Mouse (Mus musculus): ENCODE results near the gene Limk2.

Limk2 gene

GRCm38 (mm10) chr11:3370162-3370561, 38.8 kb downstream of the Limk2 start:
- DNase-seq = no peak

DNA sequence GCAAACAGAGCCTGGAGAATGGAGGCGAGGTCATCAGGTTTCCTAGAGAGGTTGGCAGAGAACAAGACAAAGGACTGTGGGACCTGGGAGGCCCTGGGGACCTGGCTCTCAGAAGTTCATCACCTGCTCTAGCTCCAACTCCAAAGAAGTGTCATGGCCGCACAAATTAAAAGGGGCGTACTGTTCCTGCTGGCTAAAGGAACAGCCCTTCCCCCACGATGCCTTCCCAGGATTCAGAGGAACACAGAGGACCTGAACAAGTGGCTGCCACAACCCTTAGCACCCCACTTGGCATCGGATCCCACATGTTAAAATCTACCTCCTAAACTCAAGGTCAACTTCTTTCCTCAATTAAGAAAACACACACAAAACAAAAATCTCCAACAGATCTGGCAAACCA, 39.5 kb downstream of the Limk2 start:
- DNase-seq = no peak

GRCm38 (mm10) chr11:3368983-3369382, 40.0 kb downstream of the Limk2 start:
- DNase-seq = no peak

DNA sequence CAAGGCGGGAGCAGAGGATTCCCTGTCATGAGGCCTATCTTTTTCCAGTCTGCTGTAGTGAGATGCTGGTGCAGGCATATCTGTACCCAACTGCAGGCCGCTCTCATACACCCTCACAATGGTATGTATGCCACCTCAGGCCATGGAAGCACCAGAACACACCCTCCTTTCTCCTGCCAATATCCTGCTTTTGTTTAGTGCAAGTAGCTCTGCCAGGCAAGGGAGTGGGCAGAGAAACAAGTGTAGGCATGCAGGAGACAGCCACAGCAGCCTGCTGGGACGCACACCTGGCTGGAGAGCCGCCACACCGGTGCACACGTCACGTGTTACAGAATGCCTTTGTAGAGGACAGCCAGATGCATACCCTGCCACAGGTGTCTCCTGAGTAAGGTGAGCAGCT, 42.6 kb downstream of the Limk2 start:
- no peak for DNase-seq

- DNase-seq = no peak
Measured at GRCm38 (mm10) chr11:3362854-3363253, 46.1 kb downstream of the Limk2 start.

- no peak for DNase-seq
Measured at GRCm38 (mm10) chr11:3352990-3353585, 55.9 kb downstream of the Limk2 start.

DNA sequence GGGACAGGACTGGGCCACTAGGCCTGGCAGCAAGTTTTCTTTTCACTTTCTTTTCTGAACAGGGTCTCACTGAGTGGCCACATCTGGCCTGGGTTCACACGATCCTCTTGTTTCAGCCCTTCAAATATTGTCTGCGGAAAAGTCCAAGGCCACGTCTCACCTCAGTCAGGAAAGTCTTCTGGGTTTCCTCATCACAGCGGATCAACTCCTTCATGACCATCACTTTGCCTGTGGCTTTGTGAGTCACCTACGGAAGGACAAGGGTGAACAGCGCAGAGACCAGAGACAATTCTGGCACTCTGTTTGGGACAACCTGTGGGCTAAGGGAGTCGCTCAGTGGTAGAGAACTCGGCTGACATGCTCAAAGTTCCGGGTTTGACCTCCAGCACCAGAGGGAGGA, 56.9 kb downstream of the Limk2 start:
- DNase-seq = no peak

DNA sequence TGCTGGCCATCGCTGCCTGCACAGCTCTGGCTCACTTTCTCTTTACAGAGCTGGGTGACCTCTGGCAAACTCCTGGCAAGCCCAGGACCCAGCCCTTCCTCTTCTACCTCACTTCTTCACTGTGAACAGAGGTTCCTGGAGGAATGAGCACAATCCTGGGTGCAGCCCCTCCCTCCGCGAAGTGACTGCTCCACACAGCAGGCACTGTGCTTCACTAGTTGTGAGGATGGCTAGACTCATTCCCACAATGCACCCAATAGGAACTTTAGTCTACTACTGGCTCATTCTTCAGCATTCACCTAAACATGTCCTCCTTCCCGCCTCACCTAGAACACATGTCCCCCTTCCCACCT, 59.7 kb downstream of the Limk2 start:
- no peak for DNase-seq

DNA sequence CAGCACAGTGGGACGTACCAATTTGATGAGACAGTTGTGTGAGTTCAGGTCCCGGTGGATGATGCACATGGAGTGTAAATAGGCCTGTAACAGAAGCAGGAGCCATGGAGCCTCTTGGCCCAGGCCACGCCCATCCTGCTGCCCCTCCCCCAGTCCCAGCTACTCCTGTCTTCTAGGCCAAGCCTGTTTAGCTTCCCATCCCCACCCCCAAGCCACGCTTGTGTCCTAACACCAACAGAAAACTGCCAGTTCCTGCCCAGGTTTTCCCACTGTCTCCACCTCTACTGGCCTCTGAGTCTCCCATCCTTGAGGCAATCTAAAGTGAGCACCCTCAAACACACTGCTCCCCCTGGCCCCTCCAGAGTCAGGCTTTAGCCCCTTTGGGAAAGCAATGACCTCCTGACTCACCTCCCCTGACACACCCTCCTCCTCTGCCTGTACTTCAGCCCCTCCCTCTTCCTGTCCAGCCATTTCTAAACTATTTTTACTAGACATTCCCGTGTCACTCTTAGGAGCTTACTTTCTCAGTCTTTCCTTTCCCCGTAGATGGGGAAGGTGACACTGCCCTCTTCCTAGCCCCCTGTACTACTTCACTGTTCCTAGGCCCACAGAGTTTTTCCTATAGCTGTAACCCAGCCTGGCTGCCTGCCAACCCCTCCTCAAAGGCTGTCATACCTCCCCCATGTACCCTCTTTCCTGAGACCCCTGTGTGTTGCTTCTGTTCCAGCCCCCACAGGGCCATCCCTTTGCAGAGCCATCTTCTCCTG, 60.2 kb downstream of the Limk2 start:
- DNase-seq = no peak

- DNase-seq = no peak
Measured at GRCm38 (mm10) chr11:3347835-3348195, 61.2 kb downstream of the Limk2 start.

DNA sequence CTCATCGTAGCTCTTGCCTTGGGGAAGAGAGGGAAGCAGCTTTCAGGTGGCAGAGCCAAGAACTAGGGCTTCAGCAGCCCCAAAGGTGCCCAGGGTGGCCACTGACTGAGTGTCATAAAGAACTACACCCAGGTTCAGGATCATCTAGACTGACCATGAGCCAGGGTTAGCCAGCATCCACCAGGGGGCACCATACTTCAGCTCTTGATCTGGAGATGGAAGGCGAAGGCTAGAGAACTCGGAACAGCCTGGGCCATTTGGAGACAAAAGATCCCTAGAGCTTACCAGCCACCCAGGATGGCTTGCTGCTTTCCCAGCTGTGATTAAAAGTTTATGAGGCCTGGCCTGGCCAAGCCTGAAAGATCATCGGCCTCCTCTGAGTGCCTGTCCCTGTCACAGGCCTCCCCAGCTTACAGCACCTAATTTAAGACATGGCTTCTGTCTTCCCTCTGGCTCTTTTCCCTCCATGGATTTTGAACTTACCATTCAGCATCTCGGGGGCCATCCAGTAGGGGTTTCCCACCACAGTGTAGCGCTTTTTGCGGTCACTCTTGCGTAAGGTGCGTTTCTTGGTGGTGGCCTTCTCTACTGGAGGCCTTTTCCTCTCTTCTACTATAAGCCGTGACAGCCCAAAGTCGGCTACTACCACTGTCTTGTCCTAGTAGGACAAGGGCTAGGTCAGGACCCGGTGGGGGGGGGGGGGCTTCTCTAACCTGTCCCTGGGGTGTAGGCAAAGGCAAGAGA, 61.7 kb downstream of the Limk2 start:
- peak; percentile 82 for DNase-seq

GRCm38 (mm10) chr11:3346351-3346750, 62.6 kb downstream of the Limk2 start:
- no peak for DNase-seq

DNA sequence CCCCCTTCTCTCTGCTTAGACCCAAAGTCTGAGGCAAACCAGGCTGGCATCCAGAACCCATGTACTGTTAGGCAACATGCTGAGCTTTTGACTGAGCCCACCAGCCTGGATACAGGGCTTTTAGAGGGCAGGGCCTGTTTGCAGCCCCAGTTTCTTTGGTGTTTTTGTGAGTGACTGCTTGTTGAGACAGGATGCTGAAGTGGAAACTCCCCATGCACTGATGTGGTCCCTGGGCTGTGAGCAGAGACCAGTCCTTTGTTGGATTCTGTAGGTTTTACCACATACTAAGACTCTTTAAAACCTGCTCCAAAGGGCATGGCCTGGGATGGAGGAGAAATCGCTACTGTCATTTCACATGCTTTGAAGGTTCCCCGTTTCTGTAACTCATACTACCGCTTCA, 64.1 kb downstream of the Limk2 start:
- no peak for DNase-seq

- DNase-seq = no peak
Measured at GRCm38 (mm10) chr11:3341476-3341875, 67.5 kb downstream of the Limk2 start.

- no peak for DNase-seq
Measured at GRCm38 (mm10) chr11:3337961-3338360, 71.0 kb downstream of the Limk2 start.

- DNase-seq = peak; percentile 84
Measured at GRCm38 (mm10) chr11:3337173-3337955, 71.6 kb downstream of the Limk2 start.

DNA sequence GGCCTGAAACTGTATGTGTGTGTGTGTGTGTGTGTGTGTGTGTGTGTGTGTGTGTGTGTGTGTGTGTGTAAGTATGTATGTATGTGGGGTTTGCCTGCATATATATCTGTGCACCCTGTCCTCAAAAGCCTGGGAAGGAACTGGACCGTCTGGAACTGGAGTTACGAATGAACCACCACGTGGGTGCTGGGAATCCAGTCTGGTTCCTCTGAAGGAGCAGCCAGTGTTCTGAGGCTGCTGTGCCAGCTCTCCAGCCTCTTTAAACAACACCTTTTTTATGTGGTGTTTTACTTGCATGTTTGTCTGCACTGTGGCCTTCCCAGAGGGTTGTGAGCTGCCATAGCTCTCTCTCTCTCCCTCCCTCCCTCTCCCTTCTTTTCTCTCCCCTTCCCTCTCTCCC, 72.4 kb downstream of the Limk2 start:
- no peak for DNase-seq

DNA sequence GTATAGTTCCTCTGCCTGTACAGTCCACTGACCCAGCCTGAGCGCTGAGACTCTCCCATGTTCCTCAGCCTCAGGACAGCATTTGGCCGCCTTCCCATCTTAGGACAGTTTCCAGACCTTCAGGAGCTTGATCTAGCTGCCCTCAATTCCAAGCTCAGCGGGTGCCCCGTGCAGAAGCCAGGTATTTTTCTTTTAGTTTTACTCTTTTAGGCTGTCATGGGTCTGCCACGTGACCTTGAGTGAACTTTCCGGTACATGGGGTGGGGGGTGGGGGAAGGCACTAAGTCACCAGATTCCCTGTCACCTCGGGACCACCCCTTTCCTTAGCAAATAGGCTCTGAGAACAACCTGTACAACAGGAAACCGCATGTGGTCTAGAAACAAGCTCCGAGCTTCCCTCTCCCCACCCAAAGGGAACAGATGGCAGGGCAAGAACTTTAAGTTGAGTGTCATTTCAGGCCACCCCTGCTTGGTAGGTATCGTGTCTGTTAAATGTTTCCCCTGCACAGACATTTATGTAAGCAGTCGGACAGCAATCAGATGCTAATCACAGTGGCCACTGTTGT, 73.3 kb downstream of the Limk2 start:
- no peak for DNase-seq

DNA sequence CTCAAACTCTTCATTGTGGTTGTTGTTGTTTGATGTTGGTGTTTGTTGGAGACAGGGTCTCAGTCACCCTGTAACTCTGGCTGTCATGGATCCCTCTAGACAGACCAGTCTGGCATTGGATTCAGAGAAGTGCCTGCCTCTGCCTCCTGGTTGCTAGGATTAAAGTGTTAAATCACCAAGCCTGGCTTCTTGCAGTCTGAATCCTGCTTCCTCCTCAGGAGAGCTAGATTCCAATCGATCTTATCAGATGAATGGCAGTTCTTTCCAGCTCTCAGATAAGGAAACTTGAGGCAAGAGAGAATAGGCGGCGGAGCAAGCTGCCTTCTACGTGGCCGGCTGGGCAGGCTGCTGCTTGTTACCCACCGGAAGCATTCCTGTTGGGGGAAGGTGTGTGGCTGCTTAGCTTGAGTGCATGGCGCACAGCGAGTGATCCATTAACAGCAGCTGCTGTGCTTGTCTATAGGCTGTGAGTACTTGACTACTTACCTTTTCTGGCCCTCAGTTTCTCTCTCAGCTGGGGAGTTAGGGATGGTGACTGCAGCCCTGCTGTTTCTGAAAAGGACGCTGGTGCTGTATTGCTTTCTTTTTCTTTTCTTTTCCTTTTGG, 74.2 kb downstream of the Limk2 start:
- no peak for DNase-seq

DNA sequence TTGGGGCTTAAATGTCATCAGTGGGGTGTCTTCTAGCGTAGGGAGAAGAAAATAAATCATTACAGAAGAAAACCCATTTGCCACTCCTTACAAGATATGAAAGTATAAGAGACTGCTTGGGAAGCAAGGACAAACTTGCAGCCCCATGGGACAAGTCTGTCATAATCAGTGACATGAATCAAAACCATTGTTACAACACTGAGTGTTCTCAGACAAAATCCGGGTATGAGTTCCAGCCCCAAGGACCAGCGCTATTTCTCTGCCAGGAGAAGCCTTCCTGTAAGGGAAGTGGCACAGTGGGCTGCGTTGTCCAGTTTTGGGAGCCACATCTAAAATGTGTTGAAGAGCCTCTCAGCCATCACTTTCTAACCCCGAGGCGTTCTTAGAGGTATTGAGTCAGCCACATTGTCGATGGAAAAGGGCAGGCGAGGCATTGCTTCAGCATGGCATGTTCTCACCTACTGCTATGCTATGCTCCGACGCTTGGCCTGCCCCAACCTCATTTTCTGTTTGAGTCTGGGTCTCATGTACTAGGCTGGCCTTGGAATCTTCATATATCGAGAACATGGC, 74.8 kb downstream of the Limk2 start:
- no peak for DNase-seq

- no peak for DNase-seq
Measured at GRCm38 (mm10) chr11:3333111-3333695, 75.8 kb downstream of the Limk2 start.
